Mouse (Mus musculus): ENCODE data around the gene Tbc1d24. TPM values are rescaled to one million over a fixed set of nuclear protein-coding genes. Genes with fewer than 3 reads are reported as not detected.
A peak's percentile ranks its signal among the peaks of the same experiment; 100 is the strongest.

The Tbc1d24 gene
- total RNA-seq, 2 experiments from 2014 or later = 8.4 to 9.4 TPM

- DNase-seq = peak; percentile 38 to 42
- intact Hi-C loops (cut with DNase I) = no loop called here
Observed at GRCm38 (mm10) chr17:24211631-24212440, 6.5 kb upstream of the Tbc1d24 start.

DNA sequence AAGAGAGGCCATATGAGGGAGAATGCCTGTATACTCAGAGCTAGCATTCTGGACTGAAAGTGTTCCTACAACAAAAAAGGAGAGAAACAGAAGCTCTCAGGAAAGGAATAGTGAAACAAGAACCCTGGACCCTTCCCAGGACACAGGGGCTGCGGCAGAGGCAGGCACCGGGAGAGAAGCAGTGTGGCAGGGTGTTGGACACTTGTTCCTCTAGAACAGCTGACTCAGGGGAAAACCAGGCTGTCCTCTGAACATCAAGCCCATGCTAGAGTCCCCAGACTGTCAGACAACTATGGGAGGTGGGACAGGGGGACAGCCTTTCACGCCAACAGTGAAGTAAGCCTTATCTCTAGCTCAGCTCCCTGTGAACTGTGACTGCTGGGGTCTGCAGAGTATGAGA, 5.2 kb upstream of the Tbc1d24 start:
- no peak for DNase-seq
- intact Hi-C loops (cut with DNase I) = no loop called here

- no peak for DNase-seq
- intact Hi-C loops (cut with DNase I) = no loop called here
Observed at GRCm38 (mm10) chr17:24209916-24210240, 4.5 kb upstream of the Tbc1d24 start.

DNA sequence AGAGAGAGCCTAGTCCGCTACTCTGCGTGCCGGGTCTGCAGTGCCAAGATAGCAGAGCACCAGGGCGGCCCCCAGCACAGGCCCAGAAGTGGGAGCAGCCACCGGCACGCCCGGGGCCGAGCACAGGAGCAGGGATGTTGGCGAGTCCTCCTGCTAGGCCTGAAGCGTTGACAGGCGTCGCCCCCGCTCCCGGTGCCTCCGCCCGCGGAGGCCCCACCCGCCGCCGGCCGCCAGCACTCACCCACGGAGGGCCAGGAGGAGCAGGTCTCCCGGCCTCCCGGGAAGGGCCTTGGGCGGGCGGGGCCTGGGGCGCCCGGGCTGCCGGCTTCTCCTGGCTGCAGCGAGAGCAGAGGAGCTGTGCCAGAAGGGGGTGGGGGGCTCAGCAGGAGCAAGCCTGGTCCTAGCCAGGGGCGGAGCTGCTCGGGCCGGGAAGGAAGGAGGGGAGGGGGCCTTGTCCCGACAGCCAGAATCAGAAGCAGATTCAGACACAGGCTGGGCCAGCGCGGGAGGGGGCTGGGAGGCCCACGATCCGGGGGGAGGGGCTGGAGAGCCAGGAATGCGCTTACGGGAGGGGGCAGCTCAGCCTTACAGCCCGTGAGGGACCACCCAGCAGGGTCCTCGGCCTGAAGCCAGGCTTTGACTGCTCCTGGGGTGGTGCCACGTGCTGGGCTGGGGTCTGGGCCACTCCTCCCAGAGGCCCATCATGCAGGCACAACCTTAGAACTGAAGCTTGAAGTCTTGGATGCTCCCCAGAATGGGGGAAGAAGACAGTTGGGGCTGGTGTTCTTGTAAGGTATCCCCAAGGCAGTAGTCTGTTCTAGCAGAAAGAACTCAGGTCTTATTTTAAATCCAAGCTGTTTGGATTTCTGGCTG, 3.9 kb upstream of the Tbc1d24 start, which contains the start of gene Ntn3:
TSS of gene Ntn3 (minus strand) at position 489 of the 873 bp plus-strand sequence.
- intact Hi-C loops (cut with DNase I) = no loop called here
- peak; percentile 44 to 57 for DNase-seq

- peak in 1 of 2 experiments; percentile 36 for DNase-seq
- intact Hi-C loops (cut with DNase I) = no loop called here
Observed at GRCm38 (mm10) chr17:24208641-24209042, 3.3 kb upstream of the Tbc1d24 start.

DNA sequence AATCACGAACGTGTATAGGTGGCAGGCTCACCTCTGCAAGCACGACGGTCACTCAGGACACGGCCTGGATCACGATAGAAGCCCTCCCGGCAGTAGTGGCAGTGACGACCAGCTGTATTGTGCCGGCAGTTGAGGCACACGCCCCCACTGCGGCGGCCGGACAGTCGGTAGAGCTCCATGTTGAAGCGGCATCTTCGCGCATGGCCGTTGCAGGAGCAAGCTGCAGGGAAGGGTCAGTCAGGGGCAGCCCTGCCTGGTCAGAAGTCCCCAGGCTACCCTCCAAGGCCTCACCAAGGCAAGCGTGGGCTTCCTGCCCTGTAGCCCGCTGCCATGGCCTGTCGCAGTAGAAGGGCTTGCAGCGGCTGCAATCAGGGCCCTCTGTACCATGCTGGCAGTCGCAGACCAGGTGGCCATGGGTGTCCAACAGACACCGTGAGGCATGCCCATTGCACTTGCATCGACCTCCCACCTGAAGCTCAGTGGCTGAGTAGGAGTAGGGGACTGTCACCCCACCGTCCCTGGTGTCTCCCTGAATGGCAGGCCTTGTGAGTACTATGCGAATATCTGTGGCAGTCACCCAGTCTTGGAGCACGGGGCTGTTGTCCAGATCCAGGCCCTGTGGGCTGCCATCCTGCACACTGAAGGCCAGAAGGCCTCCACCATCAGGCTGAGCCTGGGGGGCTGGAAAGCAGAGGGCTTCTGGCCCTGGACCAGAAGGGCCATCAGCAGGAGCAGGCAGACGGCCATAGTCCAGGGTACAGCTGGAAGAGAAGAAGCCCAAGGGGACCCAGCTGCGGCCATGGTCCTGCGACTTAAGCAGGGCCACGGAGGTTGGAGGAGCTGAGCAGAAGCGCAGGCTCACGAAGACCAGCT, 2.6 kb upstream of the Tbc1d24 start:
- DNase-seq = peak in 1 of 2 experiments; percentile 16
- intact Hi-C loops (cut with DNase I) = no loop called here

DNA sequence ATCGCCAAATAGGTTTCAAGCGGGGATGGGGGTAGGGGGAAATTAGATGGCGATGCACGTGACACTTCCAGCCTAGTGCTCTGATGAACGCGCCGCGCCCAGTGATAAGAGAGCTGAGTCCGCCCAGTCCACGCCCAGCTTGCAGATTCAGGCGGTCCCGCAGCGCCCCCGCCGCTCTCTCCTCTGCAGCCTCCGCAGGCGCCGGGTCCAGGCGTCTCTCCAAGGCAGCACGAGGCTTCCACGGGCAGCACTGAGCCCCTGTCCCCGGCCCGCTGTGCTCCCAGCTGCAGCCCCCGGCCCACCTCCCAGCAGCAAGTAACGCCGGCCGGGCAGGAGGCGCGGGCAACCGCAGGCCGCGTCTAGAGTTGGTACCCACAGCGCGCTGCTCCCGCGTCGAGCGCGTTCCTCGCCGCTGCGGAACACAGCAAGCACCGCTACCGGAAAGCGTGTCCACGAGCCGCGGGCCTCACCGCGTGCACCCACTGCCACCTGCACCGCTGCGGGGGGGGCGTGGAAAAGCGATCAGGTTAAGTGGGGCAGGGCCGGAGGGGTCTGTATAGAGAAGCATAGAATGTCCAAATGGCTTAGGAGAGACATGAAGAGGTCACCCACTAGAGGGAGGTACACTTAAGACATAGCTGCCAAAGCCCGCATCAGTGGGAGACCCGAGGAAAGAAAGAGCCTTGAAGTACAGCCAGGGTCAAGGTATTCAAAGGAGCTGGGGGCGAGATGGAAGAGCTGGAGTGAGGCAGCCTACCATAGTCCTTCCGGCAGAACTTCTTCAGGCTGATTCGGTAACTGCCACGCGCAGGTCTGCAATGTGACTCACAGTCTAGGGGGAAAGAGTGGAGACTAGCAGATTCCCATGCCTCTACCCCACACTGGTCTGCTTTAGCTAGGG, 1.3 kb upstream of the Tbc1d24 start:
- DNase-seq = peak; percentile 40 to 51
- intact Hi-C loops (cut with DNase I) = no loop called here

DNA sequence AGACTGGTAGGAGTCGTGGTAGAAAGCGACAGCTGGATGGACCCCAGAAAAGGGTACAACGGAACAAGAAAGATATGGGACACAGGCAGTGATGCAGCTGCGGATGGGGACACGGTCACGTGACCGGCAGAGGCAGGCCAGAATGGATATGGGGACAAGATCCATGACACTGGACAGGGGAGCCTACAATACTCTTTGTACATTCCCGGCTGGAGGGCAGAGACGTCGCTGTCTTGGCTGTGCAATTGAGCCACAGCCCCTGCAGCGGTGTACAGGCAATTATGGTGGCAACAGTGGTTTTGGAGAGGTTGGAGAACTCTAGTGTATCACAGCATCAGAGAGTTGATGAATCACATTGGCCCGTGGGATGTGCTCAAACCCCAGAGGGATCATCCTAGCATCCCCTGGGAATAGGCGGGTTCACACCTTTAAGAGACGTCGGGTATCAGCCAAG, 573 bp upstream of the Tbc1d24 start:
- intact Hi-C loops (cut with DNase I) = loop anchor here (2.0 kb wide), 2 partner anchors 37 to 45 kb away; partner anchors contain the start of genes Atp6v0c and Ccnf
- DNase-seq = peak in 1 of 2 experiments; percentile 57

GRCm38 (mm10) chr17:24204846-24205245, 516 bp downstream of the Tbc1d24 start:
- intact Hi-C loops (cut with DNase I) = loop anchor here (2.0 kb wide), 2 partner anchors 36 to 46 kb away; partner anchors contain the start of genes Atp6v0c and Ccnf
- DNase-seq = no peak

DNA sequence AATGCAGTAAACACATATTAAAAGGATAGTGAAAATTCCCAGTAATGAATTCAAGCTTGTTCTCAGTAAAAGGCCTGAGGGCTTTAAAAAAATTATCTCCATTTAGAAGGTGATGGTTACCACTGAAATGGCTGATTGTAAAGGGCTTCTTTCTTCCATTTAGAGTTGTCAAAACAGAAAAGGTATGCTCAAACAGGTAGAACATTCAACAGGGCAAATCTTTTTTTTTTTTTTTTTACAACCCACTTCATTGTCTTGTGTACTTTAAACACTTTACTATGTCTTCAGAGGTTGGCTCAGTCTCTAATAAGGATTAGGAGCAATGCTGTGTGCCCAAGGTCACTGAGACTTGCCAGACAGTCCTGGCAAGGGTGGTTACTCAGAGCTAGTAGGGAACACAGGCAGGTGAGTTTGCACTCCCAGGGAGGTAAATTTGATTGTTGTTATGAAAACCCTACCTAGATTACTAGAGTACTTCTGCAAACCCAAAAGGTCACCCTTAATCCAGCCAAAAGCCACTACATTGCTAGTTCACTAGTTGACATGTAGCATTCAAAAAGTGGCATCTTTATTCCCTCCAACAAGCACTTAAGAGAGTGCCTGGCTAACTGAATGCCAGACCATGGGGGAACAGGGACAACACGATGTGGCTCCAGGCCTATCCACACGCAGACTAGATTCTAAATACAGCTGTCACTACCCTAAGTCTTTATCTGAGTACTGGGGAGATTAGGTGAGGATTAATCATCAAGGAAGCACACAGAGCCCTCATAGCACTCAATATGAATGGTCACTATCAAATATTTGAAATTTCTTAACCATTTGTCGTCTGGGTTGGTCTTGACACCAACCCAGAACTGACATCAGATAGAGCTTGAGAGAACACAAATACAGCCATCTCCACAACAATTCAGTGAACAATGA, 1.5 kb downstream of the Tbc1d24 start:
- no peak for DNase-seq
- intact Hi-C loops (cut with DNase I) = loop anchor here (2.0 kb wide), 2 partner anchors 35 to 47 kb away; partner anchors contain the start of genes Atp6v0c and Ccnf

- DNase-seq = no peak
Observed at GRCm38 (mm10) chr17:24203068-24203467, 2.3 kb downstream of the Tbc1d24 start.

DNA sequence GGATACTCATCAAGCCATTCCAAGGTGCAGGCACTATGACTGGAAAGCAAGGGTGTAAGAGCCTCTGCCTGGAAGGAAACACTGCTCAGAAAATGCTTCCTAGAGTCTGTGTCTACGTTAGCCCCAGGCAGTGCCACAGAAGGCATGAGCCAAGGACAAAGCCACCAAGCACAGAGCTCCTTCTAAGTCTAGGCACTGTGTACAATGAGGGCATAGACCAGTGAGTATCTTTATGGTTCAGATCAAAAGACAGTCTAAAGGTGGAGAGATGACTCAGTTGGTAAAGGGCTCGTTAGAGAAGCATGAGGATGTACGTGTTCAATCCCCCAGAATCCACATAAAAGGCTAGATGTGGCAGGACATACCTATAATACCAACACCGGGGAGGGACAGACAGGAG, 4.3 kb downstream of the Tbc1d24 start:
- intact Hi-C loops (cut with DNase I) = no loop called here
- no peak for DNase-seq

More at GRCm38 (mm10) chr17:24203068-24203467, 2.3 kb downstream of the Tbc1d24 start:
- intact Hi-C loops (cut with DNase I) = no loop called here

DNA sequence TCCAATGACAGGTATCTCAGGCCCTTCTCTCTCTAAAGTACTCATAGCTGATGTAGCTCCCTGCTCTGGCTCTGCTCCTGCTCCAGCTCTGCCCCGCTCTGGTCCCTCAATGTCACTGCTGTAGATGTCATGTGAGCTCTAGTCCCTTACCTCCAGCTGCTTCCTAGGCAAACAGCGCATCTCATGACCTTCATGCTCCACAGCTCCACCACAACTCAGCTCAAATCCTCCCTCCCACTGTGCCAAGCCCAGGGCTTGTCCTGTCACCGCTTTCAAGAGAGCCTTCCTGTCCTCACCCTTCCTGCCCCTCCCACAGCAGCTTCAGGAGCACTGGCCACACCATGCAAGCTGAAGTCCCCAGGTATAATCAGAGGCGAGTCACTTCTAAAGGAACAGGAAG, 5.6 kb downstream of the Tbc1d24 start:
- no peak for DNase-seq
- intact Hi-C loops (cut with DNase I) = no loop called here

DNA sequence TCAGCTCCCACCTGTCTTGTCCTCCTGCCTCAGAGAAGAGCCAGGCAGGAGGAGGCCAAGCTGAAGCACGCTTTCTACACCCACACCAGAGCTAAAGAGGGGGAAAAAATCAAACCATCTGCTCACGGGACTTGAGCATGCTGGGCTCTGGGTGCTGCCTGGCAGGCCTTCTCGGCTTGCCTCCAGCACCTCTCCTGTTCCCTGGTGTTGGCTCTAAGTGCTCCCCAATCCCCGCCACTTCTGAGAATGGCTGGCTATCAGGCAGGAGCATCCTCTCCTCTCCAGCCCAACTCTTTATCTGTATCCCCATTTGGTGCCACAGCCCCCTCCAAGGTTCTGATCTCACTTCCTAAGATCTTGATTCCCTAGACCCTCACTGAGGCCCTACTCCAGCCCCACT, 6.1 kb downstream of the Tbc1d24 start:
- DNase-seq = no peak
- intact Hi-C loops (cut with DNase I) = no loop called here

- intact Hi-C loops (cut with DNase I) = no loop called here
- no peak for DNase-seq
Observed at GRCm38 (mm10) chr17:24197032-24197824, 8.1 kb downstream of the Tbc1d24 start.

- intact Hi-C loops (cut with DNase I) = no loop called here
- no peak for DNase-seq
Observed at GRCm38 (mm10) chr17:24195349-24195748, 10.0 kb downstream of the Tbc1d24 start.

DNA sequence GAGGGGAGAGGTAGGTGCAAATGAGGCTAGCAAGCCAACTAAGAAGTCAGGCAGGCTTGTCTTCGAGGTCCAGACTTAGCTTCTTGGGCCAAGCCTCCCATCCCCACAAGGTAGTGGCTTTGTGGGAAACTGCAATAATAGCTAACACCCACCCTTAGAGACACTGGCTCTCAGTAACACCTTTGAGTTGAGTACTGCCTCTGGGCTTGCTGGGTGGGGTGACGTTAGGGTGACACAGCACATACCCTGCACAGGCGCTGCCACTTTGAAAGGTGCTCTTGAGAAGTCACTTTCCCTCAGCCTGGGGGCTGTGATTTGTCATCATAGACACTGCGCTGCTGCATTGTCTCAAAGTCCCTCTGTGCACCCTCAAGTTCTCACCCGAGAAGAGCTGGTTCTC, 11.6 kb downstream of the Tbc1d24 start:
- intact Hi-C loops (cut with DNase I) = no loop called here
- no peak for DNase-seq
